ENCODE assay signal across 9 mouse cellular contexts in genomic region chr5:35858069-35858468, GRCm38 (mm10). TPM values are rescaled to one million over a fixed set of nuclear protein-coding genes. Genes with fewer than 3 reads are reported as not detected.
DNase-seq lines count a peak whose midpoint lies in the region; TF ChIP-seq lines count a peak whose summit lies in the region.
"Had no signal": no experiment of that assay in that cellular context is flagged by ENCODE, and none has a peak within 500 bp of the region (broad histone marks: within the 10 kb centered on the region; RNA-seq: fewer than 3 reads in every experiment).

No protein-coding gene starts in this region.

- intact Hi-C loops in left cerebral cortex, postnatal 4 days (cut with DNase I): loop anchor here (10.0 kb wide), 2 partner anchors 113 to 263 kb away; no protein-coding TSS in a partner anchor

- H3K4me3 ChIP-seq in layer of hippocampus, adult 2 months: no peak overlapping the region
- H3K4me3 ChIP-seq: erythroblast, embryonic 14.5 days had no signal

- peak; percentile 95 for TF ChIP-seq CTCF in layer of hippocampus, adult 2 months (conservative IDR thresholded peaks at IDR 0.05)

- DNase-seq in layer of hippocampus, adult 2 months (ENCODE audit: low spot score in 2 of 2): peak; percentile 35 to 75
- DNase-seq in layer of hippocampus, adult 9-11 months: no peak
- peak; percentile 84 for DNase-seq in adrenal gland, postnatal 14 days
- DNase-seq in embryo, embryonic 10.5 days (ENCODE audit: low spot score): peak; percentile 88
- peak; percentile 82 for DNase-seq in heart, postnatal 4 days
- peak; percentile 87 for DNase-seq in left cerebral cortex, postnatal 4 days
- peak; percentile 61 for DNase-seq in naive thymus-derived CD4-positive, alpha-beta T cell, adult 2 months (ENCODE audit: low read depth)
- DNase-seq in thymus, postnatal 4 days: peak; percentile 87

- H3K27ac ChIP-seq in layer of hippocampus, adult 2 months: no peak overlapping the region

RNA-seq across cellular contexts. Expression of gene Afap1, which starts 35.0 kb away (rescaled TPM):
- 10 to 100 TPM; 25.9 to 30.4 TPM for total RNA-seq in layer of hippocampus, adult 2 months (2021)
- 20.8 and 24.9 TPM in 2 replicates for total RNA-seq in adrenal gland, postnatal 14 days (2021)
- total RNA-seq in heart, postnatal 4 days (2021): 10 to 100 TPM; 45.2 to 45.9 TPM
- total RNA-seq in left cerebral cortex, postnatal 4 days (2021): 100 to 1,000 TPM; 221 to 230 TPM
